Mouse (Mus musculus) ES-Bruce4 (cell line): ENCODE data around the gene Knstrn. TPM values are rescaled to one million over a fixed set of nuclear protein-coding genes. Genes with fewer than 3 reads are reported as not detected.

Source experiments
- H3K27ac ChIP-seq: 2 replicates; pipeline ENCODE4 v1.5.1; 2012; ENCODE audit warnings: low read length, inconsistent platforms; ENCODE audit not compliant: insufficient read depth
- H3K27me3 ChIP-seq: 2 replicates; pipeline ENCODE4 v1.6.1; 2012; ENCODE audit warnings: mild to moderate bottlenecking, low read length, inconsistent platforms; ENCODE audit not compliant: control insufficient read depth, poor library complexity, insufficient read depth, severe bottlenecking
- H3K36me3 ChIP-seq: 2 replicates; pipeline ENCODE4 v1.6.1; 2012; ENCODE audit warnings: inconsistent platforms, mild to moderate bottlenecking, low read length, moderate library complexity; ENCODE audit not compliant: control insufficient read depth, poor library complexity, insufficient read depth, severe bottlenecking
- H3K4me1 ChIP-seq: one replicate; pipeline ENCODE4 v1.8.1; 2011; ENCODE audit warnings: low read length; ENCODE audit not compliant: control insufficient read depth, insufficient read depth
- H3K4me3 ChIP-seq: 2 replicates; pipeline ENCODE4 v1.5.1; 2011; ENCODE audit warnings: low read depth, mild to moderate bottlenecking, low read length
- H3K9ac ChIP-seq: 2 replicates; pipeline ENCODE4 v1.6.1; 2012; ENCODE audit warnings: low read depth, mild to moderate bottlenecking, inconsistent platforms; ENCODE audit not compliant: poor library complexity, severe bottlenecking
- H3K9me3 ChIP-seq: replicated peaks from 2 replicates; pipeline ENCODE4 v1.6.1; 2012; ENCODE audit warnings: mild to moderate bottlenecking, low read length, inconsistent platforms; ENCODE audit not compliant: control insufficient read depth, poor library complexity, insufficient read depth, severe bottlenecking
- CTCF ChIP-seq: IDR thresholded peaks from one replicate; pipeline ENCODE4 v1.8.1; 2011; ENCODE audit warnings: low read depth, low read length
- EP300 ChIP-seq: IDR thresholded peaks from 2 replicates; pipeline ENCODE4 v1.6.1; 2011; ENCODE audit warnings: low read depth, low read length; ENCODE audit not compliant: insufficient read depth
- POLR2A ChIP-seq: IDR thresholded peaks from one replicate; pipeline ENCODE4 v1.8.1; 2011; ENCODE audit warnings: low read length; ENCODE audit not compliant: insufficient read depth
- polyA plus RNA-seq: library from polyadenylated mRNA; stranded (reverse); fragments of >200 nt; gene quantifications from 2 replicates; pipeline ENCODE4 v1.2.4, GENCODE M21; 2011; ENCODE audit warnings: low read depth; ENCODE audit not compliant: missing spikeins, insufficient read depth, insufficient read length

Knstrn gene
- polyA plus RNA-seq, 1 experiment, result 119 TPM

DNA sequence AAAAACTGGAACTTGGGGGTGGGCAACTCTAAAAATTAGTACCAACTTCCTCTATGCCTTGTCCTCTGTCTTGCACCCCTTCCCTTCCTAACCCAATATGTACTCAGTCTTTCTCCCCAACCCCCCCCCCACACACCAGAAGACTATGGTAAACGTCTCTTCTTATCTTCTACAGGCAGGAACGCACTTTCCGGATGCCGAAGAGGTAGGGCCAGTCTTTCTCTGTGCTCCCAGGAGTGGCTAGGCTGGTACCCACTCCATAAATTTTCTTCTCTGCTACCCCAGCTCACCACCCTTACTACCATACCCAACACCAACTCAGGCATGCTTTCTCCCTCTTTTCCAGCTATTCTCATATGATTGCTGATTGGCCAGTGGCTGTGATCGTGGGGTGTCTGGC lies 27.3 kb upstream of the Knstrn start:
- Histone ChIP-seq H3K9ac (no peak overlapping the region), H3K27ac (no peak overlapping the region), H3K4me1 (no peaks in the 10 kb centered on the region), H3K9me3 (no peaks in the 10 kb centered on the region), H3K36me3 (no peaks in the 10 kb centered on the region), H3K27me3 (no peaks in the 10 kb centered on the region; the same call in 1 of the 2 replicates), H3K4me3 (no peak overlapping the region)
- TF ChIP-seq POLR2A (no peak), CTCF (no peak), EP300 (no peak)

DNA sequence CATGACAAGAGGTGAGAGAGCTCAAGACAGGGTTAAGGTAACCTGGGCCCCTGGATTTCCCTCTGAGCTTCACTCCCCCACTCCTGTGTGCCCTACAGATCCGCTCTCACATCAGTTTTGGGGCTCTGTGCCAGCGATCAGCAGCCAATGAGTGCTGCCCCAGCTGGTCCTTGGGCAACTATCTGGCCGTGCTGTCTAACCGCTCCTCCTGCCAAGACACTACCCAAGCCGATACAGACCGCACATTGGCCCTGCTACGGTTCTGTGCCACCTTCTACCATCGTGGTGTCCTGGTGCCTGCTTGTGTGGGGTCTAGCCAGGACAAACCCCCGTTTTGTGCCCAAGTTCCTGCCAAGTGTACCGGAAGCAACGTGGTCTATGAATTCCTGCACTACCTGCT lies 24.3 kb upstream of the Knstrn start:
- TF ChIP-seq EP300, result no peak
- Histone ChIP-seq H3K4me1 (no peaks in the 10 kb centered on the region), H3K27ac (no peak overlapping the region), H3K9ac (no peak overlapping the region), H3K27me3 (no peaks in the 10 kb centered on the region; the same call in 1 of the 2 replicates), H3K9me3 (no peaks in the 10 kb centered on the region), H3K36me3 (no peaks in the 10 kb centered on the region), H3K4me3 (no peak overlapping the region)

GRCm38 (mm10) chr2:118790221-118790550 lies 23.6 kb upstream of the Knstrn start:
- Histone ChIP-seq H3K9ac (no peak overlapping the region), H3K27ac (no peak overlapping the region), H3K36me3 (no peaks in the 10 kb centered on the region), H3K4me1 (no peaks in the 10 kb centered on the region), H3K4me3 (peak overlapping the region; percentile 50), H3K9me3 (no peaks in the 10 kb centered on the region), H3K27me3 (no peaks in the 10 kb centered on the region; the same call in 1 of the 2 replicates)
- TF ChIP-seq POLR2A, result no peak
- no peak for TF ChIP-seq CTCF
- no peak for TF ChIP-seq EP300

- Histone ChIP-seq H3K9me3 (no peaks in the 10 kb centered on the region), H3K4me1 (no peaks in the 10 kb centered on the region), H3K9ac (no peak overlapping the region), H3K27ac (no peak overlapping the region), H3K36me3 (no peaks in the 10 kb centered on the region), H3K27me3 (no peaks in the 10 kb centered on the region; the same call in 1 of the 2 replicates), H3K4me3 (peak overlapping the region; percentile 50)
- no peak for TF ChIP-seq EP300
- TF ChIP-seq CTCF, result peak; percentile 72
These were observed 23.0 kb upstream of the Knstrn start for GRCm38 (mm10) chr2:118790551-118791525.

GRCm38 (mm10) chr2:118791591-118792258 lies 22.1 kb upstream of the Knstrn start:
- no peak overlapping the region for H3K27ac ChIP-seq
- H3K9me3 ChIP-seq, result no peaks in the 10 kb centered on the region
- no peaks in the 10 kb centered on the region for H3K36me3 ChIP-seq
- H3K27me3 ChIP-seq, result no peaks in the 10 kb centered on the region
- TF ChIP-seq CTCF, result no peak
- TF ChIP-seq POLR2A, result no peak
- no peak for TF ChIP-seq EP300
- H3K4me3 ChIP-seq, result no peak overlapping the region
- H3K4me1 ChIP-seq, result no peaks in the 10 kb centered on the region
- H3K9ac ChIP-seq, result no peak overlapping the region

GRCm38 (mm10) chr2:118792259-118792613 lies 21.6 kb upstream of the Knstrn start:
- Histone ChIP-seq H3K9ac (no peak overlapping the region), H3K36me3 (no peaks in the 10 kb centered on the region), H3K9me3 (no peaks in the 10 kb centered on the region), H3K27me3 (no peaks in the 10 kb centered on the region), H3K4me1 (no peaks in the 10 kb centered on the region), H3K4me3 (no peak overlapping the region), H3K27ac (no peak overlapping the region)
- TF ChIP-seq EP300 (no peak), CTCF (no peak), POLR2A (no peak)
